Mouse (Mus musculus): ENCODE results near the gene Copa. TPM values are rescaled to one million over a fixed set of nuclear protein-coding genes. Genes with fewer than 3 reads are reported as not detected.

Copa gene
- polyA plus RNA-seq, 1 experiment from 2014 or later, result 260 TPM

DNA sequence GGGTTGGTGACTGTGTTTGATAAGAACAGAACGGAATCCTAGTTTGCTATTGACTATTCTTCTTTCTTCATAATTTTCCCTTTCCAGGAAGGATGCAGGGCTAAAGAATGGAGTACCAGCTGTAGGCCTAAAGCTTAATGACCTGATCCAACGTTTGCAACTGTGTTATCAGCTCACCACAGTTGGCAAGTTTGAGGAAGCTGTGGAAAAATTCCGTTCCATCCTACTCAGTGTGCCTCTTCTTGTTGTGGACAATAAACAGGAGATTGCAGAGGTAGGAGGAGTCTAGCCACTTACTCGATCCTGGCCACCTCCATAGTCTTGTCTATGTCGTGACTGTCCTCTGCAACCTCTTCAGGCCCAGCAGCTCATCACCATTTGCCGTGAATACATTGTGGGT lies 36.8 kb downstream of the Copa start:
- Histone ChIP-seq H3K36me3 (ENCODE audit: insufficient read depth, low read length) (peaks cover 92% of the 10 kb centered on the region), H3K9me3 (ENCODE audit: low read length) (no peaks in the 10 kb centered on the region), H3K4me1 (ENCODE audit: insufficient read depth, low read length) (no peaks in the 10 kb centered on the region), H3K4me3 (ENCODE audit: low read length) (no peak overlapping the region), H3K9ac (replicated peaks; ENCODE audit: low read length) (no peak overlapping the region), H3K27me3 (ENCODE audit: insufficient read depth, low read length) (no peaks in the 10 kb centered on the region), H3K27ac (ENCODE audit: low read length) (no peak overlapping the region), H3K4me2 (replicated peaks; ENCODE audit: low read depth, low read length) (no peak overlapping the region)
- 81% methylated on average over 6 of the region's 6 CpGs for WGBS
- no peak for ATAC-seq (ENCODE audit: low FRiP score, low TSS enrichment)

DNA sequence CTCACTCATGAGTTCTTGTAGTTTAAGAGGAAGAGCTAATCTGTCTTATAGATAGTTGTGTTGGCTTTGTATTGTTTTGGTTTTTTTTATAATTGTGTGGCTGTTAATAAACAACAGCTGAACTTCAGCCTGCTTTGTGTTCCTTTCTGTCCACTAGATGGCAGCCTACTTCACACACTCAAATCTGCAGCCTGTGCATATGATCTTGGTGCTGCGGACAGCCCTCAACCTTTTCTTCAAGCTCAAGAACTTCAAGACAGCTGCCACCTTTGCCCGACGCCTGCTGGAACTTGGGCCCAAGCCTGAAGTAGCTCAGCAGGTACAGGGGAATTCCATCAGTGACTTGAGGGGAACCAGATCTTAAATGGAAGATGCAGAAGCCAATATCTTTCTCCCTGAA lies 37.4 kb downstream of the Copa start:
- Histone ChIP-seq H3K4me2 (replicated peaks; ENCODE audit: low read depth, low read length) (no peak overlapping the region), H3K4me1 (ENCODE audit: insufficient read depth, low read length) (no peaks in the 10 kb centered on the region), H3K9me3 (ENCODE audit: low read length) (no peaks in the 10 kb centered on the region), H3K27me3 (ENCODE audit: insufficient read depth, low read length) (no peaks in the 10 kb centered on the region), H3K9ac (replicated peaks; ENCODE audit: low read length) (no peak overlapping the region), H3K4me3 (ENCODE audit: low read length) (no peak overlapping the region), H3K27ac (ENCODE audit: low read length) (no peak overlapping the region), H3K36me3 (ENCODE audit: insufficient read depth, low read length) (peaks cover 85% of the 10 kb centered on the region)
- WGBS, result 58% methylated on average over 3 of the region's 3 CpGs
- 0 out of 2 replicates have a peak, but pooled peaks have one; percentile 44 for ATAC-seq (ENCODE audit: low FRiP score, low TSS enrichment)

DNA sequence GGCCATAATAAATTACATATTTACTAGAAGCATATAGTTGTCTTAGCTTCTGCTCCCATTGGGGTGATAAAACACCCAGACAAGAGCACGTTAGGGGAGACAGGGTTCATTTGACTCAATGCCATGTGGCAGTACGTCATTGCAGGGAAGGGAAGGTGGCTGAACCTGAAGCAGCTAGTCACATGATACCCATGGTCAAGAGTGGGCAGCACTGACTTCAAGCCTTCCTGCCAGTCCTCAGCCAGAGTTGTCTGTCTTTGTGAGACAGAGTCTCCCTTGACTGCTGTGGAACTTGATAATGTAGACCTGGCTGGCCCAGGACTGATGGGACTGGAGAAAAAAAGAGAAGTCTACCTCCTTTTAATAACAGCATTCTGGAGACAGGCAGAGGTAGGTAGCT lies 40.3 kb downstream of the Copa start:
- 61% methylated on average over 2 of the region's 2 CpGs for WGBS
- Histone ChIP-seq H3K9ac (replicated peaks; ENCODE audit: low read length) (no peak overlapping the region), H3K36me3 (ENCODE audit: insufficient read depth, low read length) (peaks cover 56% of the 10 kb centered on the region), H3K4me1 (ENCODE audit: insufficient read depth, low read length) (peaks cover 6% of the 10 kb centered on the region), H3K4me2 (replicated peaks; ENCODE audit: low read depth, low read length) (no peak overlapping the region), H3K27me3 (ENCODE audit: insufficient read depth, low read length) (no peaks in the 10 kb centered on the region), H3K9me3 (ENCODE audit: low read length) (no peaks in the 10 kb centered on the region), H3K4me3 (ENCODE audit: low read length) (no peak overlapping the region), H3K27ac (ENCODE audit: low read length) (no peak overlapping the region)
- no peak for ATAC-seq (ENCODE audit: low FRiP score, low TSS enrichment)

DNA sequence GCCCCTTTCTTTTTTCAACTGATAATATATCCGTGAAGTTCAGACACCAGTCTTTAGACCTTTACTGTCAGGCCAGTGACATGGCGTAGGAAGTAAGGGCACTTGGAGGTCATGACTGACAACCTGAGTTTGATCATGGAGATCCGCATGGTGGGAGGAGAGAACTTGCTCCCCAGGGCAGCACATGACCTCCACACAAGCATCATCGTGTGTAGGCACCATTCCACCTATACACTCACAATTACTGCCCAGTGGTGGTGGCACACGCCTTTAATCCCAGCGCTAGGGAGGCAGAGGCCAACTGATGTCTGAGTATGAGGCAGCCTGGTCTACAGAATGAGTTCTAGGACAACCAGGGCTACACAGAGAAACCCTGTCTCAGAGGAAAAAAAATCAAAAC lies 42.2 kb downstream of the Copa start:
- H3K27ac ChIP-seq (ENCODE audit: low read length), result no peak overlapping the region

DNA sequence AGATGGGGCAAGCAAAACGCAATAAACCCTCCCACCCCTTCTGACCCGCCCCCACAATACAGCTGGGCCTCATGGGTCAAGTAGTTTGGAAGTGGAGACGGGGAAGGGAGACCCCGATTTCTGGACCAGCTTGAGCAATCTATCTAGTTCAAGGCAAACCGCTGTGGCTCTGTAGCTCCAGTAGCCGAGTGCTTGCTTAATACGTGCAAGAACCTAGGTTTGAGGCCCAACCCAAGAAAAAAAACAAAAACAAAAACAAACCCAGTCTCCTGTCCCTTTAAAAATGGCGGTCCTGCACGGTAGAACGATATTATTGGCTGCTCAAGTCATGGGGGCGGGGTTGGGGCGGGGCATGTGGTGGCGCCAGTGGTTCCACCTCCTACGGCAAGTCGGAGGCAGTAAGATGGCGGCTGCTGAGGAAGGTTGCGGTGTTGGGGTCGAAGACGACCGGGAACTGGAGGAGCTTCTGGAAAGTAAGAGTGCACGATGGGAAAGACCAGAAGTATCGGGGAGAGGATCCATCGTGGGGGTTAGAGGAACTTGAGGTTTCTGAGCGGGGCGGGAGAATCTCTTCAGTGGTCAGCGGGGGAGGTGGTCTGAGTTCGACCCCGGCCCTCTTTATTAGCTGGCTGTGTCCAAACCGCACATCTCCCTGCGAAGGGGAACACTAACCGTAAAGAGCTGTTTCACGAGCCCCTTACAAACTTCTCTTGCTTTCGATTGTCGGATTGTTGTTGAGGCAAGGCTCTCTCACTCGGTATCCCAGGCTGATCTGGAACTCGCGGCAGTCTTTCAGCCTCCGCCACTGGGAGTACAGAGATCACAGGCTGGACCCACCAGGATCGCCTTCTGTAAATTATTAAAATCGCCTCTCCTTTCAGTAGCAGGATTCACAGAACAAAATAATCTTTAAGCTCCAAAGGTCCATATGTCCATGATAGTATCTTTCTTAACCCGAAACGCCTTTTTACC lies 44.3 kb downstream of the Copa start, which contains the start of gene Pex19:
Gene Pex19, plus strand, starts transcription at position 380 of the 972 bp plus-strand sequence.
- H3K4me3 ChIP-seq (ENCODE audit: low read length), result peak within 1 kb of the TSS; percentile 87
- H3K36me3 ChIP-seq (ENCODE audit: insufficient read depth, low read length), result peaks cover 48% of the 10 kb centered on the region
- H3K27me3 ChIP-seq (ENCODE audit: insufficient read depth, low read length), result no peaks in the 10 kb centered on the region
- peaks cover 9% of the 10 kb centered on the region for H3K4me1 ChIP-seq (ENCODE audit: insufficient read depth, low read length)
- H3K27ac ChIP-seq (ENCODE audit: low read length), result peak within 1 kb of the TSS; percentile 31; the same call in 1 of the 2 replicates
- H3K9ac ChIP-seq (replicated peaks; ENCODE audit: low read length), result peak within 1 kb of the TSS; percentile 82
- H3K4me2 ChIP-seq (replicated peaks; ENCODE audit: low read depth, low read length), result peak within 1 kb of the TSS; percentile 84
- WGBS, result under 1% methylated on average over 42 of the region's 42 CpGs
- H3K9me3 ChIP-seq (ENCODE audit: low read length), result no peaks in the 10 kb centered on the region
- ATAC-seq (ENCODE audit: low FRiP score, low TSS enrichment), result peak; percentile 96

More for the DNA sequence above, 42.2 kb downstream of the Copa start:
- 76% methylated on average over 6 of the region's 6 CpGs for WGBS
- H3K9ac ChIP-seq (replicated peaks; ENCODE audit: low read length), result no peak overlapping the region
- H3K4me3 ChIP-seq (ENCODE audit: low read length), result no peak overlapping the region
- peaks cover 9% of the 10 kb centered on the region for H3K4me1 ChIP-seq (ENCODE audit: insufficient read depth, low read length)
- H3K9me3 ChIP-seq (ENCODE audit: low read length), result no peaks in the 10 kb centered on the region
- peaks cover 49% of the 10 kb centered on the region for H3K36me3 ChIP-seq (ENCODE audit: insufficient read depth, low read length)
- H3K27me3 ChIP-seq (ENCODE audit: insufficient read depth, low read length), result no peaks in the 10 kb centered on the region
- no peak overlapping the region for H3K4me2 ChIP-seq (replicated peaks; ENCODE audit: low read depth, low read length)
- no peak for ATAC-seq (ENCODE audit: low FRiP score, low TSS enrichment)

DNA sequence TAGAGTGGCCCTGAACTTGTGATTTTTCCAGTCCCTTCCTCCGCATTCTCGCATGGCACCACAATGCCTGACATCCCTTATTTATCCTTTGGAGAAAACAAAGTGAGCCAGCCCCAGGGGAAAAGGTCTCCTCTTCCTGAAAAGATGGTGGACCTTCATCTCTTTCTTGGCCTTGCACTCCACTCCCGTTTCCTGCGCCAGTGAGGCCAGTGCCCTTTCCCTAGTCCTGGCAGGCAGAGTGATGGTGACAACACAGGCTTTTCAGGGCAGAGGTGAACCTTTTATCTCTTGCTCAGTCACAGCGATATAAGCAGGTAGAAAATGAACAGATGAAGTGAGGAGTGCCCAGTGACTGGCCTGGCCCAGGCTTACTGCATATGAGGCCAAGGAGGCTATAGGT lies 45.2 kb downstream of the Copa start:
- Histone ChIP-seq H3K9ac (replicated peaks; ENCODE audit: low read length) (peak overlapping the region; percentile 82), H3K4me2 (replicated peaks; ENCODE audit: low read depth, low read length) (peak overlapping the region; percentile 84), H3K9me3 (ENCODE audit: low read length) (0 out of 2 replicates have a peak, but pooled peaks cover 3% of the 10 kb centered on the region), H3K27ac (ENCODE audit: low read length) (no peak overlapping the region; the same call in 1 of the 2 replicates), H3K4me1 (ENCODE audit: insufficient read depth, low read length) (peaks cover 9% of the 10 kb centered on the region), H3K27me3 (ENCODE audit: insufficient read depth, low read length) (no peaks in the 10 kb centered on the region), H3K4me3 (ENCODE audit: low read length) (peak overlapping the region; percentile 87), H3K36me3 (ENCODE audit: insufficient read depth, low read length) (peaks cover 48% of the 10 kb centered on the region)
- no peak for ATAC-seq (ENCODE audit: low FRiP score, low TSS enrichment)
- WGBS, result 32% methylated on average over 5 of the region's 5 CpGs

DNA sequence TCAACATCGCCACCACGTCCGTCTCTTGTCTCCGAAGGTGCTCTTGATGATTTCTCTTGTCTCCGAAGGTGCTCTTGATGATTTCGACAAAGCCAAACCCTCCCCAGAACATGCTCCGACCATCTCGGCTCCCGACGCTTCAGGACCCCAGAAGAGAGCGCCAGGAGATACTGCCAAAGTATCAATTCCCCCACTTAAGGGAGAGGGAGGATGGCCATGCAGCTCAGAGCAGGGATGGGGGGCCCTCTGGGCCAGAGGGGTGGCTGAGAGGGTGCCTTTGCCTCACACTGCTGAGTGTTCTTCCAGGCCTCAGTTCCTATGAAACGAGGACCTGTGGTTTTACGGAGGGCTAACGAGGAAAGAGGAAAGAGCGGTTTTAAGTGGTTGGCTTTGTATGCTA lies 46.2 kb downstream of the Copa start:
- no peak overlapping the region for H3K4me3 ChIP-seq (ENCODE audit: low read length)
- 0 out of 2 replicates have a peak, but pooled peaks cover 3% of the 10 kb centered on the region for H3K9me3 ChIP-seq (ENCODE audit: low read length)
- no peak for ATAC-seq (ENCODE audit: low FRiP score, low TSS enrichment)
- WGBS, result 92% methylated on average over 15 of the region's 15 CpGs
- H3K4me2 ChIP-seq (replicated peaks; ENCODE audit: low read depth, low read length), result no peak overlapping the region
- H3K4me1 ChIP-seq (ENCODE audit: insufficient read depth, low read length), result peaks cover 9% of the 10 kb centered on the region
- H3K27ac ChIP-seq (ENCODE audit: low read length), result no peak overlapping the region
- H3K9ac ChIP-seq (replicated peaks; ENCODE audit: low read length), result no peak overlapping the region
- peaks cover 45% of the 10 kb centered on the region for H3K36me3 ChIP-seq (ENCODE audit: insufficient read depth, low read length)
- H3K27me3 ChIP-seq (ENCODE audit: insufficient read depth, low read length), result no peaks in the 10 kb centered on the region

DNA sequence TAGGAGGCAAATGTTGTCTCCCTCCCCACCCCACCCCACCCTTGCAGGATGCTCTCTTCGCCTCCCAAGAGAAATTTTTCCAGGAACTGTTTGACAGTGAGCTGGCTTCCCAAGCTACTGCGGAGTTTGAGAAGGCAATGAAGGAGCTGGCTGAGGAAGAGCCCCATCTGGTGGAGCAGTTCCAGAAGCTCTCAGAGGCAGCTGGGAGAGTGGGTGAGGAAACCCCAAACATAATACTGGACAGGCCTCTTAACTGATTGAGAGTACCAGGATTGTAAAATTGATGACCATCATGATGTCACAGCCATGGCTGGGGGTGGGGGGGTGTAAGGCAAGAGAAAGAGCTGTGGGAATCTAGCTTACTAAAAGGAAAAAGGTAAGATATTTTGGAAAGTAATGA lies 46.8 kb downstream of the Copa start:
- ATAC-seq (ENCODE audit: low FRiP score, low TSS enrichment), result no peak
- 0 out of 2 replicates have a peak, but pooled peaks cover 3% of the 10 kb centered on the region for H3K9me3 ChIP-seq (ENCODE audit: low read length)
- H3K4me2 ChIP-seq (replicated peaks; ENCODE audit: low read depth, low read length), result no peak overlapping the region
- H3K4me1 ChIP-seq (ENCODE audit: insufficient read depth, low read length), result peaks cover 9% of the 10 kb centered on the region
- H3K27ac ChIP-seq (ENCODE audit: low read length), result no peak overlapping the region
- no peaks in the 10 kb centered on the region for H3K27me3 ChIP-seq (ENCODE audit: insufficient read depth, low read length)
- H3K36me3 ChIP-seq (ENCODE audit: insufficient read depth, low read length), result peaks cover 48% of the 10 kb centered on the region
- no peak overlapping the region for H3K9ac ChIP-seq (replicated peaks; ENCODE audit: low read length)
- no peak overlapping the region for H3K4me3 ChIP-seq (ENCODE audit: low read length)
- WGBS, result 74% methylated on average over 2 of the region's 2 CpGs

DNA sequence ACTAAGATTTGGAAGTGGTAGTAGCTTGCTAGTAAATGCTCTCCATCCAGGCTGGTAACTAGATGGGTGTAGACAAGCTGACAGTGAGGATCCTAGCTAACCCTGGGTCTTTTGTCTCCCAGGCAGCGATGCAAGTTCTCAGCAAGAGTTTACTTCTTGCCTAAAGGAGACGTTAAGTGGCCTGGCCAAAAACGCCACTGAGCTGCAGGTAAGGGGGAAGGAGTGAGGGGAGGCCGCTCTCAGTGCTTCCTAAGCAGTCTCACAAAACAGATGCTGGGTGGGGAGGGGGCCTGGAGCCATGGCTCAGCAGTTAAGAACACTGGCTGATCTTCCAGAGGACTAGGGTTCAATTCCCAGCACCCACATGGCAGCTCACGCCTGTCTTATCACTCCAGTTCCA lies 47.5 kb downstream of the Copa start:
- Histone ChIP-seq H3K9ac (replicated peaks; ENCODE audit: low read length) (no peak overlapping the region), H3K27me3 (ENCODE audit: insufficient read depth, low read length) (no peaks in the 10 kb centered on the region), H3K27ac (ENCODE audit: low read length) (no peak overlapping the region), H3K9me3 (ENCODE audit: low read length) (0 out of 2 replicates have a peak, but pooled peaks cover 3% of the 10 kb centered on the region), H3K36me3 (ENCODE audit: insufficient read depth, low read length) (peaks cover 55% of the 10 kb centered on the region), H3K4me1 (ENCODE audit: insufficient read depth, low read length) (peaks cover 9% of the 10 kb centered on the region), H3K4me3 (ENCODE audit: low read length) (no peak overlapping the region), H3K4me2 (replicated peaks; ENCODE audit: low read depth, low read length) (no peak overlapping the region)
- no peak for ATAC-seq (ENCODE audit: low FRiP score, low TSS enrichment)
- 97% methylated on average over 5 of the region's 5 CpGs for WGBS

DNA sequence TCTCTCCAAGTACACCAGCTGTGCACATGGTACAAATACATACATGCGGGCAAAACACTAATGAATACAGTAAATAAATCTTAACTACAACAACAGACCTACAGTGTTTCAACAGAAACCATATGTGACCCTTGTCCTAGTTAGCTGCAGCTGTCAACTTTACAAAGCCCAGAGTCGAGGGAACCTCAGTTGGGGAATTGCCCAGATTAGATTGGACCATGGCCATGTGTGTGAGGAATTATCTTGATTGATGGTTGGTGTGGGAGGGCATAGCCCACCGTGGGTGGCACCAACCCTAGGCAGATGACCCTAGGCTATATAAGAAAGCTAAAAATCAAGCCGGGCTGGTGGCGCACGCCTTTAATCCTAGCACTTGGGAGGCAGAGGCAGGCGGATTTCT lies 50.0 kb downstream of the Copa start:
- no peaks in the 10 kb centered on the region for H3K27me3 ChIP-seq (ENCODE audit: insufficient read depth, low read length)
- H3K9ac ChIP-seq (replicated peaks; ENCODE audit: low read length), result no peak overlapping the region
- ATAC-seq (ENCODE audit: low FRiP score, low TSS enrichment), result no peak
- no peak overlapping the region for H3K4me3 ChIP-seq (ENCODE audit: low read length)
- H3K27ac ChIP-seq (ENCODE audit: low read length), result no peak overlapping the region
- H3K4me1 ChIP-seq (ENCODE audit: insufficient read depth, low read length), result peaks cover 6% of the 10 kb centered on the region
- peaks cover 70% of the 10 kb centered on the region for H3K36me3 ChIP-seq (ENCODE audit: insufficient read depth, low read length)
- no peak overlapping the region for H3K4me2 ChIP-seq (replicated peaks; ENCODE audit: low read depth, low read length)
- WGBS, result 87% methylated on average over 7 of the region's 7 CpGs
- 0 out of 2 replicates have a peak, but pooled peaks cover 3% of the 10 kb centered on the region for H3K9me3 ChIP-seq (ENCODE audit: low read length)
